Mouse (Mus musculus) hindbrain, embryonic 15.5 days (tissue): ENCODE measurements at regions not wholly inside any gene's neighbourhood (a gene's known extent, or its start where the extent isn't known, plus 50 kb on each side); places are given as distances from the start of the nearest gene placed in this dataset.

ENCODE experiments used
- ATAC-seq: fragments of 200-750 bp; cut with Nextera tagmentation; 2 replicates; pipeline ENCODE4 v1.8.0; 2017; ENCODE audit warnings: low read depth, moderate number of reproducible peaks, moderate TSS enrichment; ENCODE audit not compliant: low FRiP score
- H3K27ac ChIP-seq: fragments of 300-500 bp; sonication (generic); replicated peaks from 2 replicates; pipeline ENCODE4 v1.5.1; 2015; ENCODE audit warnings: mild to moderate bottlenecking, inconsistent platforms
- H3K27me3 ChIP-seq: fragments of 300-500 bp; sonication (generic); 2 replicates; pipeline ENCODE4 v1.6.1; 2015; ENCODE audit warnings: control low read depth, inconsistent platforms
- H3K36me3 ChIP-seq: fragments of 300-500 bp; sonication (generic); 2 replicates; pipeline ENCODE4 v1.6.1; 2015; ENCODE audit warnings: control low read depth, inconsistent platforms
- H3K4me1 ChIP-seq: fragments of 300-500 bp; sonication (generic); replicated peaks from 2 replicates; pipeline ENCODE4 v1.6.1; 2015; ENCODE audit warnings: control low read depth, inconsistent platforms
- H3K4me2 ChIP-seq: fragments of 300-500 bp; sonication (generic); 2 replicates; pipeline ENCODE4 v1.6.1; 2015; ENCODE audit warnings: moderate library complexity, mild to moderate bottlenecking, inconsistent platforms
- H3K4me3 ChIP-seq: fragments of 300-500 bp; sonication (generic); 2 replicates; pipeline ENCODE4 v1.5.1; 2015; ENCODE audit warnings: mild to moderate bottlenecking, inconsistent platforms
- H3K9ac ChIP-seq: fragments of 300-500 bp; sonication (generic); 2 replicates; pipeline ENCODE4 v1.6.1; 2015; ENCODE audit warnings: inconsistent platforms
- H3K9me3 ChIP-seq: fragments of 300-500 bp; sonication (generic); 2 replicates; pipeline ENCODE4 v1.6.1; 2016; ENCODE audit warnings: control low read depth, inconsistent platforms
- WGBS: fragments of 180-500 bp; shearing (Covaris S2); methylation state at CpG from one replicate; pipeline ENCODE4 v1.1.7; 2015; 5-methylcytosine and 5-hydroxymethylcytosine counted together

DNA sequence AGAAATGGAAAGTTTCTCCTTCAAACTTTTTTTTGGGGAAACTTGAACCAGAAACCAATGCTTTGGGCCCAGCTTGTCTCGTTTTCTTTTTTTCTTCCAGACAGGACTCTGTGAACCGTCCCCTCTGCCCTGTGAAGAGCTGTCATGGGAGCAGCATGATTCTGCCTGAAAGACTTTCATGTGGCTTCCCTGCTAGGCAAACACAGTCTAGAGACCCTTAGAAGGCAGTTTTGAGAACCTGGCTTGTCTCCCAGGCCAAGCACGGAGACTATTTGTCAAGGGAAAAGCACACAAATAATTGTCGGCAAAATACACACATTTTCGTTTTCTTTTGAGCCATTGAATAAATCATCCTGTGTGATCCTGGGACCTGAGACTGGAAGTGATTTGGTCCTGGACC lies 228.7 kb downstream of the Opa1 start:
- WGBS, result 46% methylated on average over 5 of the region's 5 CpGs
- peaks cover 9% of the 10 kb centered on the region for H3K4me1 ChIP-seq

DNA sequence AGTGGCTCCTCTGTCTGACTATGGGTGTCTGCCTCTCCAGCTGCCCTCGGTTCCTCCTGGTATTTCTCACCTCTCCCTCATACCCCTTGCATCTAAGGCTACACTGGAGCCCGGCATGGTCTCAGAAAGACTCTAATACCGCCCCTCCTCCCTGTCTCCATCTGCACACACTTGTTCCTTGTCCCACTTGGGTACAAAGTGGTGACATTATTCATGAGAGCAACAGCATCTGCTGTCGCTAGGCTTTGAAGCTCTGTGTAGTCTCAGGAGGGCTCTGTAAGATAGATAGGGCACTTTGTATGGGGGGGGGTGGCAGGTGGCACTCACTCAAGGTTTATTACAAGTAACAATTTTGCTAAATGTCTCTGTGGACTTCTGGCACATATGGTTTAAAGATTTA lies 229.7 kb downstream of the Opa1 start:
- no peak; the same call in 1 of the 2 replicates for ATAC-seq
- peaks cover 17% of the 10 kb centered on the region; the same call in 1 of the 2 replicates for H3K27me3 ChIP-seq
- no peak overlapping the region for H3K4me3 ChIP-seq

More for the DNA sequence above, 228.7 kb downstream of the Opa1 start:
- H3K4me3 ChIP-seq, result no peak overlapping the region
- H3K27ac ChIP-seq, result no peak overlapping the region
- H3K36me3 ChIP-seq, result no peaks in the 10 kb centered on the region
- peaks cover 17% of the 10 kb centered on the region; the same call in 1 of the 2 replicates for H3K27me3 ChIP-seq
- no peak overlapping the region for H3K4me2 ChIP-seq
- ATAC-seq, result no peak
- no peaks in the 10 kb centered on the region for H3K9me3 ChIP-seq
- H3K9ac ChIP-seq, result no peak overlapping the region

DNA sequence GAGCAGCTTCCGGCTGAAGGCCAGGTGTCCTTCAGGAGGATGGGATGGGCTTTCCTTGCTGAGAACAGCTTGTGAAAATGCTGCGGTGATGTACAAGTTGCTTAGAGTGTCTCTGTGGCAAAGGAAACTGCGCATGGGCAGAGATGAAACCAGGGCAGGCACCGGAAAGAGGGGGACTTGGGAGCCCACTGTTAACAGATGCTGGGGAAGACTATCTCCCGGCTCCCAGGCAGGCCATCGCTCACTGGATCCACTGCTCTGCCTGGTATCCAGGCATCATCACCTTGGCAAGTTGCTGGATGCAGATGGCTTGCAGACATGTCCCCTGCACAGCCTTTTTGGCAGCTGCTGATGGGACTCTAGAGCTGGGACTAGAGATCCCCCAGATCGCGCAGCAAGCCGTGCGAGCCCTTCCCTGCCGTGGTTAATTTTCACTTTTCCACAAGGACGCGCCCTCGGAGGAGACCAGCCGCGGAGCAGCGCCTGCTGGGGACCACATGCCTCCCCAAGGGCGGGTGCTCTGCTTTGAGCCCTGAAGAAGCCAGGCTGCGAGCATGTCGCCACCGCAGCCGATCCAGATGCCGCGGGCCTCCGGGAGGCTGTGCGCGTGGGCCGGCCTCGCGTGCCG lies 234.4 kb downstream of the Opa1 start:
- Histone ChIP-seq H3K27me3 (peaks cover 16% of the 10 kb centered on the region; the same call in 1 of the 2 replicates), H3K36me3 (no peaks in the 10 kb centered on the region), H3K9ac (peak overlapping the region; percentile 90), H3K4me1 (peaks cover 36% of the 10 kb centered on the region), H3K27ac (peak overlapping the region; percentile 94), H3K4me2 (peak overlapping the region; percentile 100), H3K4me3 (peak overlapping the region; percentile 71), H3K9me3 (no peaks in the 10 kb centered on the region)
- 2% methylated on average over 31 of the region's 31 CpGs for WGBS
- peak; percentile 71 for ATAC-seq

More for the DNA sequence above, 229.7 kb downstream of the Opa1 start:
- Histone ChIP-seq H3K27ac (no peak overlapping the region), H3K9ac (no peak overlapping the region), H3K9me3 (no peaks in the 10 kb centered on the region), H3K4me2 (no peak overlapping the region), H3K4me1 (peaks cover 19% of the 10 kb centered on the region), H3K36me3 (no peaks in the 10 kb centered on the region)
- WGBS, result 35% methylated on average over 4 of the region's 4 CpGs

DNA sequence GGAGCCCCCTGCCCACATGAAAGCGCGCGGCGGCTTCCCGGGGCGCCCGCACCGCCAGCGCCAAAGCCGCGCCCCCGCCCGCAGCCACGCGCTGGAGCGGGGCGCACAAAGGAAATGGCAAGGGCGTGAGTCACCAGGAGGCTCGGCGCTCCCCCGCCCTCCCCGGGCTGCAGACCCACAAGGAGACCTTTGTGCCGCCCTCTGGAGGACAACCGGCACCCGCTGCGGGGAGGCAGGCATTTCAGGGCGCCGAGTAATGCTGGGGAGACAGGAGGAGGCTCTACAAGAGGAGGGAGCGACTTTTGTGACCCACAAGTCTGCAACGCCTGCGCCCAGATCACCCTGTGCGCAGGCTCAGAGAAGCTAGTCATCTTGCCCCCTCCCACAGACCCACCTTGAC lies 234.9 kb downstream of the Opa1 start:
- no peaks in the 10 kb centered on the region for H3K36me3 ChIP-seq
- peak overlapping the region; percentile 94 for H3K27ac ChIP-seq
- peaks cover 11% of the 10 kb centered on the region; the same call in 1 of the 2 replicates for H3K27me3 ChIP-seq
- H3K4me1 ChIP-seq, result peaks cover 31% of the 10 kb centered on the region
- peak overlapping the region; percentile 71 for H3K4me3 ChIP-seq
- H3K9me3 ChIP-seq, result no peaks in the 10 kb centered on the region
- H3K4me2 ChIP-seq, result peak overlapping the region; percentile 100
- H3K9ac ChIP-seq, result peak overlapping the region; percentile 90
- ATAC-seq, result peak; percentile 81
- under 1% methylated on average over 31 of the region's 32 CpGs for WGBS

DNA sequence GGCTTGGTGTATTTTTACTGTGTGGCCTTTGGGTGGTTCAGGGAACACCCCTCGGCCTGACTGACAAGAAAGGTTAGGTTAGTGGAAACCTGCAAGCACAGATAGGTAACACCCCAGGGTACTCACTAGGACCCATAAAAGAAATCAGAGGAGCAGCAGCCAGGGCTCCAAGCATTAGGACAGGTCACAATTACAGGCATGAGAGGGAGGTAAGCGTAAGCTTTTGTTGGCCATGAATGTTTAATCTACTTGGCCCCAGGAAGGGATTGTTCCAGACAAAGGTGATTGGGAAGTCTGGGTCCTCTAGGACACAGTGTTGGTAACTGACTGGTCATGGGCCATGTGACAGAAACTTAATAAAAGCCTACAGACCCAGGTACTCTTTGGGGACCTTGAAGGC lies 235.5 kb downstream of the Opa1 start:
- Histone ChIP-seq H3K27me3 (peaks cover 11% of the 10 kb centered on the region; the same call in 1 of the 2 replicates), H3K27ac (peak overlapping the region; percentile 94; the same call in 1 of the 2 replicates), H3K36me3 (no peaks in the 10 kb centered on the region), H3K4me2 (peak overlapping the region; percentile 100), H3K4me3 (peak overlapping the region; percentile 71; the same call in 1 of the 2 replicates), H3K4me1 (peaks cover 31% of the 10 kb centered on the region), H3K9ac (no peak overlapping the region), H3K9me3 (no peaks in the 10 kb centered on the region)
- 79% methylated on average over 2 of the region's 2 CpGs for WGBS
- peak; percentile 5; the same call in 1 of the 2 replicates for ATAC-seq

DNA sequence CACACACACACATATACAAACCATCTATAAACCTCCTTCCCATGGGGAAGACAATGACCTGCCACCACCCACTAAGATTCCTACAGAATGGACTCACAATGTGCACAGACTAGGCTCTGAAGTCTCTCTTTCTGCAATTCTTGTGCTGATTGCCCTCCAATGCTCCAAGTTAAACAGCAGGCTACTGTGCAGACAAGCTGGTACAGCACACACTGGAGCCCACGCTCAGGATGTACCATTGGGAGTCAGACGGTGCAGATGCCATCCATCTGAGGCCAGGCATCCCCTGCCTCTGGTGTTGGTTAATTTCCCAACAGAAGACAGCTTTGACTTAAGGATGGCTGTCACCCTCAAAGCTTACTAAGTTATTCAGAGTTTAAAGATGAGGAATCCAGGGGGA lies 236.1 kb downstream of the Opa1 start:
- H3K9me3 ChIP-seq, result no peaks in the 10 kb centered on the region
- no peak overlapping the region for H3K9ac ChIP-seq
- H3K4me3 ChIP-seq, result no peak overlapping the region
- H3K4me2 ChIP-seq, result no peak overlapping the region
- H3K27ac ChIP-seq, result no peak overlapping the region
- H3K27me3 ChIP-seq, result peaks cover 11% of the 10 kb centered on the region; the same call in 1 of the 2 replicates
- peaks cover 31% of the 10 kb centered on the region for H3K4me1 ChIP-seq
- H3K36me3 ChIP-seq, result no peaks in the 10 kb centered on the region
- 49% methylated on average over 2 of the region's 2 CpGs for WGBS
- no peak for ATAC-seq

DNA sequence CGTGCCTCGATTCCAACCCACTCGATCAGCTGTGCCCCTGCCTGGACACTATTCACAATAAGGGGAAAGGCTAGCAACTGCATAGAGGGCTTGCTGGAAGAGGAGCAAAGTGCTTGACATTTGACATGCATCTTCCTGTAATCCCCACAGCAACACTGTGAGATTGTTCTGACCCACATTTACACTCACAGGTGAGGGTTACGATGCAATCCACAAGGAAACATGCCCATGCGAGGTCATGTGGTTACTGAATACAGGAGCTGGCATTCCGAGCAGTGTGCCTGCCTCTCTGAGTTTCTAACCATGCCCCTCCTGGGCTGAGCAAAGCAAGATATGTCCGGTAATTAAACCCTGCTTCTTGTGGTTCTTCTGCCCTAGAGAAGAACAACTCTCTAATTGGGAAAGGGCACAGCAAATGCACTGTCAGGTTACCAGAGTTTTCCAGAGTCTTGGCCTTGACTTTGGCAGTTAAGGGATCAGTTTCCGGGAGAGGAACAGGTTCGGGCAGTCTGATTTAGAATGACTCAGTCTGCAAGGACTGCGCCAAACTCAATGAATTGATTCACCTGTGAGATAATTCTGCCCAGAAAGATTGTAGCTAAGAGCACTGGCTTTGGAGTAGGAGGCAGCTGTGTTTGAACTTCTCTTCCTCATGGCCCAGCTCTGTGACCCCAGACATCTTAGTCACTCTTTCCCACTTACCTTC lies 236.7 kb downstream of the Opa1 start:
- peaks cover 31% of the 10 kb centered on the region for H3K4me1 ChIP-seq
- no peaks in the 10 kb centered on the region for H3K9me3 ChIP-seq
- no peaks in the 10 kb centered on the region for H3K36me3 ChIP-seq
- 86% methylated on average over 10 of the region's 10 CpGs for WGBS
- ATAC-seq, result no peak
- H3K4me2 ChIP-seq, result no peak overlapping the region
- no peak overlapping the region for H3K4me3 ChIP-seq
- H3K9ac ChIP-seq, result no peak overlapping the region
- H3K27ac ChIP-seq, result no peak overlapping the region
- H3K27me3 ChIP-seq, result peaks cover 6% of the 10 kb centered on the region; the same call in 1 of the 2 replicates

DNA sequence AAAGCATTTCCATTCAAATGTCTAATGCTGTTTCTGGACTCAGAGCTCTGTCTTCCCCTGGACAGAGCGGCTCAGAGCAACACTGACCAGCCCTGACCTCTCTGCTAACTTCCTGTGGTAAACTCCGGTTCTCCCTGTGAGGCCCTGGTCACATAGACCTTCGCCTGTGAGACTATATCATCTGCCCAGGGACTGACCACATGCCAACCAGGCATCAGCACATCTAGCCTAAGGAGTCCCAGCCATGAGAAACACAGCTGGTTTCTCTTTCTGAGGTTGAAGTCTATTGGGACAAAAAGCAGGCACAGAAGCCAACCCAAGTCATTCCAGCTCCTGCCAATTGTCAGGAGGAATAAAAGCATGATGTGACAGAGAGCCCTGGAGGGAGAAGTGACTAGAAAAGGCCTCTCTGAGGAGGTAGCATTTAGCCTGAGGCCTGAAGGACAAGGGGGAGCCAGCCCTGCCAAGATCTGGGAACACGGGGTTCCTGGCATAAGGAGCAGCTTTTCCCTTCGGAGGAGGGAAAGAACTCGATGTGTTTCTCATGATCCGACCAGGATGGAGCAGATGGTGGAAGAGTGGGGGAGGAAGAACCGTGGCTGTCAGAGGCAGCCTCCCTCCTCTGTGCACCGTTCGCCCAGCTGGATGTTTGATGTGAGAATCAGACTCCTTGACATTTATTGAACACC lies 237.7 kb downstream of the Opa1 start:
- no peak overlapping the region for H3K9ac ChIP-seq
- WGBS, result 37% methylated on average over 10 of the region's 10 CpGs
- no peak overlapping the region for H3K4me2 ChIP-seq
- H3K4me1 ChIP-seq, result peaks cover 31% of the 10 kb centered on the region
- H3K4me3 ChIP-seq, result no peak overlapping the region
- H3K27ac ChIP-seq, result no peak overlapping the region
- peaks cover 5% of the 10 kb centered on the region; the same call in 1 of the 2 replicates for H3K27me3 ChIP-seq
- no peaks in the 10 kb centered on the region for H3K36me3 ChIP-seq
- ATAC-seq, result no peak
- H3K9me3 ChIP-seq, result no peaks in the 10 kb centered on the region

DNA sequence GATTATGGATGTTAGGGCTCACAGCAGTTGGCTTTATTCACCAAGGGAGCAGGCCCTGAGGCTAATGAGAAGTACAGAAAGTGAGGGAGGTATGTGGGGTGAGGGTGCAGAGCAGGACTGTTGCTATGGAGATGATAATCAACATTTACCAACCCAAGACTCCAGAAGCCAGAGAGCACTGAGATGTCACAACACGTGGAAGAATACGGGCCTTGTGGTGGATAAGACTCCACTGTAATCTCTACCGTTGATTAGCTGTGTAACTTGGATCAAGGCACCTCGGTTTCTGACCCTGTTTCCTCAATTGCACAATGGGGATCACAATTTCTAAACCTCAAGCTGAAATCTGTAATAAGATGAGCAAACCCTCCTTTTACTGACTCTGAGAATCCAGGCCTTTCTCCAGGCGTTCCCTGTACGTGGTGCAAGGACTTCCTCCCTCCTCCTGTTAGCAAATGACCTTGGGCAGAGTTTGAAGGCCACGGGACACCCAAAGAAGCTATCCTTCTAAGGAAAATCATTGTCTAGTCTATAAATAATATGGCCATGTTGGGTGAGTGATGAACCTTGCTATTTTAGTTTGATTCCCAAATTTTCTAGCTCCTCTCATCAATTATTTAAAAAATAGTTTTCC lies 239.8 kb downstream of the Opa1 start:
- no peaks in the 10 kb centered on the region for H3K36me3 ChIP-seq
- no peaks in the 10 kb centered on the region for H3K9me3 ChIP-seq
- ATAC-seq, result no peak
- peaks cover 16% of the 10 kb centered on the region for H3K4me1 ChIP-seq
- H3K9ac ChIP-seq, result no peak overlapping the region
- no peak overlapping the region for H3K4me3 ChIP-seq
- H3K27ac ChIP-seq, result no peak overlapping the region
- peaks cover 5% of the 10 kb centered on the region; the same call in 1 of the 2 replicates for H3K27me3 ChIP-seq
- no peak overlapping the region for H3K4me2 ChIP-seq
- 69% methylated on average over 7 of the region's 7 CpGs for WGBS

DNA sequence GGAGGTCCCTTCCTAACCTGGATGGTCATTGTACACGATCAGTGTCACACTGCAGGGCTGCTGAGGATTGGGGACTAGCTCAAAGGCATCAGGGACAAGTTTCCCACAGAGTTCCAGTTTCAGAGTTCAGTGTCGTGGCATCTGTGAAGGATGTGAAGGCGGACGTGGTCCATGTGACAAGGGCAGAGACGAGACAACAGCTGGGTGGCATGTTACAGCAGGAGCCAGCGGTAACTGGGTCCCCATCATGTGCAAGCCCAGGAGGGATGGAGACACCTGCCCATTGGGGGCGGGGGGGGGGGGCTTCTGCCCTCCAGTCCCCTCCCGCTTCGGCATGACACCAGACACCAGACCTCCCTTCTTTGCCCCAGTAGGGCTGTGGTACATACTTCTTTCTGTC lies 241.6 kb downstream of the Opa1 start:
- Histone ChIP-seq H3K27me3 (0 out of 2 replicates have a peak, but pooled peaks cover 2% of the 10 kb centered on the region), H3K27ac (no peak overlapping the region), H3K4me3 (no peak overlapping the region), H3K36me3 (no peaks in the 10 kb centered on the region), H3K9ac (no peak overlapping the region), H3K9me3 (no peaks in the 10 kb centered on the region), H3K4me1 (peaks cover 7% of the 10 kb centered on the region; the same call in 1 of the 2 replicates), H3K4me2 (no peak overlapping the region)
- 81% methylated on average over 8 of the region's 9 CpGs for WGBS
- ATAC-seq, result no peak

DNA sequence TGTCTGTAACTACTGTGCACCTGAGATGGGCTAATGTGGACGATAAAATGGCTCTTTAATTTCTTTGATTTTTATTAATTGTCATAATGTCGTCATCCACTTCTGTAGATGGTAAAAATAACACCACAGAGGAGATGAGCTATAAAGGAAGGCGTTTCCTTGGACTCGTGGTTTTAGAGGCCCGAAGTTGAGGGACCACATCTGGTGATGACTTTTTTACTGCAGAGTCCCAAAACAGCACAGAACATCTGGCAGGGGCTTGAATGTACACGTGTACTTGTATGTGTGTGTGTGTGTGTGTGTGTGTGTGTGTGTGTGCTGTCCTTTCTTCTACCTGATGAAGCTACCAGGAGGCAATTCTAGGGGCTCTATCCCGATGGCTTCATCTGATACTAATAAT lies 242.1 kb upstream of the Hes1 start:
- Histone ChIP-seq H3K27ac (no peak overlapping the region), H3K27me3 (no peaks in the 10 kb centered on the region), H3K4me2 (no peak overlapping the region), H3K4me3 (no peak overlapping the region), H3K4me1 (peaks cover 3% of the 10 kb centered on the region; the same call in 1 of the 2 replicates), H3K9ac (no peak overlapping the region), H3K36me3 (no peaks in the 10 kb centered on the region), H3K9me3 (no peaks in the 10 kb centered on the region)
- WGBS, result 87% methylated on average over 7 of the region's 7 CpGs
- ATAC-seq, result no peak
